Mouse (Mus musculus) adrenal gland, postnatal 14 days (tissue): ENCODE data around the gene Zfp579. TPM values are rescaled to one million over a fixed set of nuclear protein-coding genes. Genes with fewer than 3 reads are reported as not detected.

Experiments used
- DNase-seq: peaks from one replicate; pipeline ENCODE4 v3.0.0; 2021; ENCODE audit warnings: mixed read lengths
- total RNA-seq: library from RNA; stranded (reverse); gene quantifications from 2 replicates; pipeline ENCODE4 v1.2.3, GENCODE M21; 2021

Zfp579 gene
- total RNA-seq, 1 experiment from 2014 or later = 17.8 TPM

GRCm38 (mm10) chr7:4957361-4957760 is 38.6 kb downstream of the Zfp579 start:
- DNase-seq = no peak

DNA sequence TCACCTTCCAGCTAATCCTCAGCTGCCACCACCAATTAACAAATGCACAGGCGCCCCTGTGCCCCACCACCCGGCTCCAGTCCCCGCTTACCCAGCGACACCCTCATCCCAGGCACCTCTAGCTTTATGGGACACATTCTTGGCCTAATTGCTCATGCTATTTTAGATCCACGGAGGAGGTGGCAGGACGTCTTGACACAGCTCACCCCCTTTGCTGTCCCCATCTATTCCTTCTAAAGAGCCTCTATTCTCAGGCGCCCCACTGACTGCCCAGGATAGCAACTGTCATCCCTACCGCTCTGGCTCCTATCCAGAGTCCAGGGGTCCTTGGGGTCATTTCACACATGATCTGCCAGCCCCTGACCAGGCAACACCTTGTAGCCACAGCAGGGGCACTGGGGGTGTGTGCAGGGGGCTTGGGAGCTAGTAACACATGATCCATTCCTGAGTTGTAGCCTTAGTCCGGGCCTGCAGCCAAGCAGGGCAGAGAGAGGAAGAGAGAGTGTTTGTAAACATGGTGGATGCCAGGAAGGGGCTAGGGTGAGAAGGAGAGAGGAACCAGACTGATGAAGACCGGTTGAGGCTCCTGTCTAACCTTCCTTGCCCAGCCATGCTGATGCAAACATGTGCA is 42.0 kb downstream of the Zfp579 start:
- no peak for DNase-seq

- peak; percentile 68 for DNase-seq
Observed at GRCm38 (mm10) chr7:4950561-4951342, 45.2 kb downstream of the Zfp579 start.

DNA sequence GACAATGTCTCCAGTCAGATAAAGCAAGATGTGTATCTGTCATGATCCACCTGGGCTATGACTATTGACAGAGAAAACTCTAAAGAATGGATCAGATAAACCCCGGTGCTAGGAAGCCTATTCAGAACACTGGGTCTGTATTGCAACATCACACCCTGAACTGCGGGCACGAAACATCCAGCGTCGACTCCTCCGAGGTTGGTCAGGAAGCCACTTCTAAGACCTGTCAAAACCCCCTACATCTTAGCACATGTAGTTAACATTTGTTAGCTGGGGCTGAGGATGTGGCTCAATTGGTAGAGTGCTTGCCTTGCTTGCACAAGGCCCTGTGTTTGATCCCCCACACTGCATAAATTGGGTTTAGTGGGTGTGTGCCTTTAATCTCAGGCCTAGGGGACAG is 47.6 kb downstream of the Zfp579 start:
- DNase-seq = no peak

GRCm38 (mm10) chr7:4947855-4948254 is 48.1 kb downstream of the Zfp579 start:
- DNase-seq = peak; percentile 78

- peak; percentile 96 for DNase-seq
Observed at GRCm38 (mm10) chr7:4943223-4943815, 52.6 kb downstream of the Zfp579 start.

- DNase-seq = no peak
Observed at GRCm38 (mm10) chr7:4942673-4943072, 53.3 kb downstream of the Zfp579 start.

GRCm38 (mm10) chr7:4940068-4940479 is 55.9 kb downstream of the Zfp579 start:
- peak; percentile 91 for DNase-seq

- peak; percentile 87 for DNase-seq
Observed at GRCm38 (mm10) chr7:4938456-4938855, 57.5 kb downstream of the Zfp579 start.

DNA sequence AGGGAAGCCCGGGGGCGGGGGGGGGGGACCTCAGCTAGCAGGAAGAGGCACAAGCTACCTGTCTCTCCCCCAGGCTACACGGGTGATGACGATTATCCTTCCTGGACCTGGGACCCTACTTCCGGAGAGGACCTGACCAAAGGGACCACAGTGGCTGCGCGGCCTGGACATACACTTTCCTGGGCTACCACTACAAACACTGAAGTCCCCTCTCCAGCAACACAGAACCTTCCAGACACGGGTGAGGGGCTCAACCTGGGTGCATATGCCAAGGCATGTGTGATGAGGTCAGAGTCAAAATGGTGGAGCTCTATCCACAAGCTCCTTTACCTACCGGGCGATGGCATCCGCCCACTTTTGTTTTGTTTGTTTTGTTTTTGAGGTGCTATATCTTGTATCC is 58.6 kb downstream of the Zfp579 start:
- no peak for DNase-seq

- DNase-seq = no peak
Observed at GRCm38 (mm10) chr7:4936832-4937231, 59.1 kb downstream of the Zfp579 start.

DNA sequence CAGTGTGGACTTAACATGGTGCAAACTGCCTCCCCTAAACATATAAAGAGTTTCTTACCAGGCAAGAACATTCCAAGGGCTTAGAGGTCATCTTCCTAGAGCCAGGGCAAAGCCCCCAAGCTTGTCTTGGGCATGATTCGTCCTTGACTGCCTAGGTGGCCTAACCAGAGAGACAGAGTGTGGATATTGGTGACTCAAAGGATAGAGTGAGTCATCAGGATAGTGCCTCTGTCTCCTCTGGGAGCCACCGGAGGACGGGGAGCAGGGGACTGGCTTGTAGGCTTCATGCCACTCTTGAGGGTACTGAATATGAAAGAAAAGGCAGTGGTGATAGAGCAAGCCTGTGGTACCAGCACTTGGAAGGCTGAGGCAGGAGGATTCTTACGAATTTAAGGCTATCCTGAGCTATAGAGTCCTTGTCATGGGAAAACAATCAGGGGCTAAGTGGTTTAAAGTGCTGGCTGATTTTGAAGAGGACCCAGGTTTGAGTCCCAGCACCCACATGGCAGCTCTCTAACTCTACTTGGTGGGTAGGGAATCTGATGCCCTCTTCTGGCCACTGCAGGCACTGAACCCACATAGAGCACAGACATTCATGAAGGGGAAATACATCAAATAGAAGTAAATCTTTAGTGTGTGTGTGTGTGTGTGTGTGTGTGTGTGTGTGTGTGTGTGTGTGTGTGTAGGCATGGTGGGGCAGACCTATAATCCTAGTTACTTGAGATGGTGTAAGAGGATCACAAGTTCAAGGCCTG is 61.6 kb downstream of the Zfp579 start:
- no peak for DNase-seq

Other genes with a start within 250 kb of the Zfp579 start
- 28.1 and 31.3 TPM in 2 replicates for gene Cox6b2, start 243.1 kb downstream of the Zfp579 start, total RNA-seq
- not detected in 2 replicates for gene Fam71e2, start 224.9 kb downstream of the Zfp579 start, total RNA-seq
- gene Il11, start 213.3 kb downstream of the Zfp579 start, total RNA-seq = not detected in 2 replicates
- gene Tmem190, start 213.2 kb downstream of the Zfp579 start, total RNA-seq = not detected in 2 replicates
- gene Tmem238, start 206.5 kb downstream of the Zfp579 start, total RNA-seq = 10.2 and 11.7 TPM in 2 replicates
- 1,145 and 1,281 TPM in 2 replicates for gene Rpl28, start 203.3 kb downstream of the Zfp579 start, total RNA-seq
- gene Ube2s, start 183.6 kb downstream of the Zfp579 start, total RNA-seq = 140 and 146 TPM in 2 replicates
- gene Shisa7, start 151.5 kb downstream of the Zfp579 start, total RNA-seq = 2.2 and 2.9 TPM in 2 replicates
- gene Isoc2b, start 125.9 kb downstream of the Zfp579 start, total RNA-seq = 8.6 and 12.5 TPM in 2 replicates
- gene Isoc2a, start 119.0 kb downstream of the Zfp579 start, total RNA-seq = 55.7 and 67.9 TPM in 2 replicates
- gene Gm36210, start 89.6 kb downstream of the Zfp579 start, total RNA-seq = 0.26 TPM in 1 of 2 replicates, not detected in the other
- gene Zfp628, start 80.9 kb downstream of the Zfp579 start, total RNA-seq = 13.7 and 16.2 TPM in 2 replicates
- 6.6 and 8.1 TPM in 2 replicates for gene Nat14, start 74.1 kb downstream of the Zfp579 start, total RNA-seq
- 3.9 and 5.0 TPM in 2 replicates for gene Ssc5d, start 70.4 kb downstream of the Zfp579 start, total RNA-seq
- 0.63 TPM in 1 of 2 replicates, not detected in the other for gene Sbk2, start 31.8 kb downstream of the Zfp579 start, total RNA-seq
- 0.37 and 0.64 TPM in 2 replicates for gene Sbk3, start 25.0 kb downstream of the Zfp579 start, total RNA-seq
- 11.7 and 12.9 TPM in 2 replicates for gene Zfp524, start 18.3 kb upstream of the Zfp579 start, total RNA-seq
- 22.7 and 25.8 TPM in 2 replicates for gene Fiz1, start 18.5 kb upstream of the Zfp579 start, total RNA-seq
- gene Gm44973, start 19.3 kb upstream of the Zfp579 start, total RNA-seq = not detected in 2 replicates
- gene Zfp865, start 24.2 kb upstream of the Zfp579 start, total RNA-seq = 25.3 and 30.5 TPM in 2 replicates
- gene Ccdc106, start 24.4 kb upstream of the Zfp579 start, total RNA-seq = 1.3 and 2.7 TPM in 2 replicates
- gene 4632433K11Rik, start 38.0 kb upstream of the Zfp579 start, total RNA-seq = not detected in 2 replicates
- 4.7 and 5.5 TPM in 2 replicates for gene Zfp784, start 42.3 kb upstream of the Zfp579 start, total RNA-seq
- gene Zfp580, start 55.4 kb upstream of the Zfp579 start, total RNA-seq = 10.0 and 12.9 TPM in 2 replicates
- 166 and 184 TPM in 2 replicates for gene U2af2, start 66.0 kb upstream of the Zfp579 start, total RNA-seq
- gene Epn1, start 84.1 kb upstream of the Zfp579 start, total RNA-seq = 145 and 155 TPM in 2 replicates
- gene Rfpl4, start 120.8 kb upstream of the Zfp579 start, total RNA-seq = not detected in 2 replicates
- gene Rasl2-9, start 129.8 kb upstream of the Zfp579 start, total RNA-seq = 1.7 and 2.1 TPM in 2 replicates
- not detected in 2 replicates for gene Vmn1r55, start 153.5 kb upstream of the Zfp579 start, total RNA-seq
- gene Vmn1r56, start 200.6 kb upstream of the Zfp579 start, total RNA-seq = not detected in 2 replicates
- not detected in 2 replicates for gene Vmn1r57, start 222.3 kb upstream of the Zfp579 start, total RNA-seq